Mouse (Mus musculus) mouse trophoblast stem cell (cell line): ENCODE measurements around the gene Tlr4.

Experiments used
- in situ Hi-C, 2 experiments: fragments of 300-500 bp; cut with MseI, MboI; formaldehyde crosslinking; loops; 2 replicates in 1 of 2; 3 replicates in 1 of 2; pipeline ENCODE4 v1.15.1; 2025

The Tlr4 gene

DNA sequence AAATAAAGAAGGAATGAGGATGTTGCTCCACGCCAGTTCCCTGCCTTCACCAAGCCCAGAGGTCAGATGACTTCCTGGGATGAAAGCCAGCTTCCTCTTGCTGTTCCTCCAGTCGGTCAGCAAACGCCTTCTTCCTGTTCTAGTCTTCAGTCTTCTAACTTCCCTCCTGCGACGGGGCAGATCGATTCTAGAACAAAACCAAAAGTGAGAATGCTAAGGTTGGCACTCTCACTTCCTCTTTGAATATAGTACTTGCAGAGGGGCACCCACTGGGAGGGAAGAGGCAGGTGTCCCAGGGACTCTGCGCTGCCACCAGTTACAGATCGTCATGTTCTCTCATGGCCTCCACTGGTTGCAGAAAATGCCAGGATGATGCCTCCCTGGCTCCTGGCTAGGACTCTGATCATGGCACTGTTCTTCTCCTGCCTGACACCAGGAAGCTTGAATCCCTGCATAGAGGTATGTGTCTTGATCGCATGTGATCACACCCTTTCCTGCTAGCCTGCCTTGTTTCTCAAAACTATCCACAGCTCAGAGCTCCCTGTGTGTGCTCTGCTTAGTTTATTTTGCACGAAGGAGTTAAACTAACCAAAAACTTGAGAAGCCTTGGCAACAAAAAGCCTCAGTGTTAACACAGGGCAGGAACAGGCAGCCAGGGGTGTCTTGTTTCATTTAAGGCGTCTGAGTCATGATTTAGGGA, at the start of gene Tlr4:
Tlr4 (plus strand) TSS at position 122 of the 700 bp plus-strand sequence.
- in situ Hi-C loops = no loop called here

DNA sequence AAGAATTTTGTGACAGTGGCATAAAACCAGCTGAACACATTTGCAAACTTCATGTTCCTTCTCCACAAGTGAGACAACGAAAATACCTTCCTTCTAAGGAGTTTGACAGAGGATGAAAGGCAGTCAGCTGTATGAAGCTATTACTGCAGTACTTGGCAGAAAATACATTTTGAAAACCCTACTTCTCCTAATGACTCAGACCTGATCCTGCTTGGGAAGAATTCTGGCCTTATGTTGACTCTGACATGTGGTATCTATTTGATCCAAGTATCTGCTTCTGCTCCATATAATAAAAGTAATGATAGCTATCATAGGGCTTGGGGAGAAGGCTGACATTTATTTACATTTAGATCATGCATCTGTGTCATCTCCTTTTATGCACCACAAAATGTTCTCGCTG, 33.1 kb upstream of the Tlr4 start:
- in situ Hi-C loops = no loop called here

DNA sequence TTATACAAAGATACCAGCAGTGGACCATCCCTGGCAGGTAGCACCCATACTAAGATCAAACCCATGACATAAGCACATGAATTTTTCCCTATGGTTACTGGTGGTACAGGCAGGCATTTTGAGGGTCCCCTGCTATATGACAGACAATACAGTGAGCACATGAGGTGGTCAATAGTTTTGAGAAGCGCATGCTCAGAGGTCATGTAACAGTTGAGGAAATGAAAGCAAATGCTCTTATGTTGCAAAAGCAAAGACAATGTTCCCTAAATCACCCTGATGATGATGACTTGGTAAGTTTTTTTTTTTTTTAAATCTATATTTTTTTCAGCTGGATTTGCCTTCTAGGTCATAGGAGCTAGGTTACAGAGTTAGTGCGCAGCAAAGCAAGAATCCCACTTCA, 30.7 kb upstream of the Tlr4 start:
- in situ Hi-C loops = no loop called here

DNA sequence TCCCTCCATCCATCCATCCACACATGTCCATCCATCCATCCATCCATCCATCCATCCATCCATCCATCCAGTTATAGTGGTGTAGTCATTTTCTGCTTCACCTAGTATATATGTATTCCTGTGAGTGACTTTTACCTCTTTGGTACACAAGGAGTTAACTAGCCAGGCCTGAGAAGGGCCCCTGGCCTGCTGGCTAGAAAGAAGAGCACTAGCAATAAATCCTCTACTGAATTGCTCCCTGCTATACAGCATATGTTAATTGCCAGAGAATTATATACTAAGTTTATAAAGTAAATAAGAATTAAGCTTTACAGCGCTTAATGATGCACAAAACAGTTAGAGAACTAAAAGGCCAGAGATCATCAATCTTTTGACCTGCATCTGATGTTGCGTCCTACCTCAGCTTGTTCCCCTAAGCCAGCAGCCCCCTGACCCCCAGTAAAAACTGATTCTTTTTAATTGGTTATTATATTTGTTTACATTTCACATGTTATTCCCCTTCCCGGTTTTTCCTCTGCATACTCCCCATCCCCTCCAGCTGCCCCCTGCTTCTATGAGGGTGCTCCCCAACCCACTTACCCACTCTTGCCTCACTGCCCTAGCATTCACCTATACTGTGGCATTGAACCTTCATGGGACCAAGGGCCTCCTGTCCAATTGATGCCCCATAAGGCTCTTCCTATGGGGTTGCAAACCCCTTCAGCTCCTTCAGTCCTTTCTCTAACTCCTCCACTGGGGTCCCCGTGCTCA, 22.7 kb upstream of the Tlr4 start:
- in situ Hi-C loops = no loop called here

DNA sequence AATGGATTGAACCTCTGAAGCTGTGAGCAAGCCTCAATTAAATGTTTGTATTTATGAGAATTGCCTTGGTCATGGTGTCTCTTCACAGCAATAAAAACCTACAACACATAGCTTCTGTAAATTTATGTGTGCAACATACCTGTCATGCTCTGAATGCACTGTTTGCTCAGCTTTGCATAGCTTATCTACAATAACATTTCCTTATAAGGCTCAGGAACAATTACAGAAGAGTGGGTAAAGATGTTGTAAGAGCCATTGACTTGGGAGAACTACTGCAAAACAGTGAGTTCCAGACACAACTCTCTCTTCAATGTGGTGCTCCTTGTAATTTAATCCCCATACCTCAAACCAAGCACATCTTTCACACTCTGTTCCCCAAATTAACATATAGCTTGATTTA, 21.6 kb upstream of the Tlr4 start:
- in situ Hi-C loops = no loop called here

DNA sequence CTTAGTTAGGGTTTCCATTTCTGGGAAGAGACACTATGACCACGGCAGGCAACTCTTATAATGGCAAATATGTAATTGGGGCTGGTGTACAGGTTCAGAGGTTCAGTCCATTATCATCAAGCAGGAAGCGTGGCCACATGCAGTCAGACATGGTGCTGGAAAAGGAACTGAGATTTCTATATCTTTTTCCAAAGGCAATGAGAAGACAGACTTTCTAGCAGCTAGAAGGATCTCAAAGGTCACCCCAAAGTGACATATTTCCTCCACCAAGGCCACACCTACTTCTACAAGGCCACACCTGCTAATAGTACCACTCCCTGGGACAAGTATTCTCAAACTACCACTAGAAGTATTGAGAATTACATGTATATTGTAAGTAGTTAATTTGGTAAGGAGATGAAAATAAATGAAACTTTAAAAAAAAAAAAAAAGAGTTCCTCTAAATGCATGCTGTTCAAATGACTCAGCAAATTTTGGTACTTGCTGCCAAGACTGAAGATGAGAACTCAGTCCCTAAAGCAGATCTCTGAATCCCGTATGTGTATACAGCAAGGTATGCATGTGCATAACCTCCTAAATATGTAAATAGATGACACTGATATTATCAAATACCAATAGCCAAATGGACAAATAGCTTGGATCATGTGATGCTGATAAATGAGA, 10.9 kb upstream of the Tlr4 start:
- in situ Hi-C loops = no loop called here

DNA sequence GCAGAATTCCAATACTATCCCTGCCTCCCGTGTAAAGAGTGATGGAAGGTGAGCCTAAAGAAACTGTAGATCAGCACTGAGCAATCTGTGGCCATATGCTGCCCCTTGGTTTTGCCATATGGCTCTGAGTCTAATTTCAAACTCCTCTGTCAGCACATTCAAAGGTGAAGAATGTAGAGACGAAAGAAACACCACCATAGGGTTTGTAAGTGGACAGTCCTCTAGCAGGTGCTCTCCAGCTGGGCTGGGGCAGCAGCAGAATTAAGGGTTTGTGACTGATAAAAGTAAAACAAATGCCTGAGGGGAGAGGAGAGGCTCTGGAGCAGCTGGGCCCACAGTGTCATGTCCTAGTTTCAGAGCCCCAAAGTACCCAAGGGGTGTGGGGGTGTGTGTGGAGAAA, 6.2 kb upstream of the Tlr4 start:
- in situ Hi-C loops = no loop called here

DNA sequence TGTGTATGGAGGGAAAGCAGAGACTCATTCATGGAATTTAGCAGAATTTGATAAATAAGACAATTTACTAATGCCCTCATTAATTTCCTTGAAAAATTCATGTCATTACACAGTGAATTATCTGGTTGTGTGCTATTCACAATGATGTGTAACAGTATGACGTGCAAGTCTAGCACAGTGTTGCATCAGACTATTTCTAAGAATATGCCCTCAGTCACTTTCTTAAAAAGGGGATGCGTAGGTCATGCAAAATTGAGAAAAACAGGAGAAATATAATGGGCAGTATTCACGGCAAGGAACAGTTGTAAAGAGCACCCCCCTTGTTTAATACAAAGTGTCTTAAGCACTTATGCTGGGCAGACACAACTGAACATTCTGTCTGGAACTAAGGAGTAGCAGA, 5.6 kb upstream of the Tlr4 start:
- in situ Hi-C loops = no loop called here

DNA sequence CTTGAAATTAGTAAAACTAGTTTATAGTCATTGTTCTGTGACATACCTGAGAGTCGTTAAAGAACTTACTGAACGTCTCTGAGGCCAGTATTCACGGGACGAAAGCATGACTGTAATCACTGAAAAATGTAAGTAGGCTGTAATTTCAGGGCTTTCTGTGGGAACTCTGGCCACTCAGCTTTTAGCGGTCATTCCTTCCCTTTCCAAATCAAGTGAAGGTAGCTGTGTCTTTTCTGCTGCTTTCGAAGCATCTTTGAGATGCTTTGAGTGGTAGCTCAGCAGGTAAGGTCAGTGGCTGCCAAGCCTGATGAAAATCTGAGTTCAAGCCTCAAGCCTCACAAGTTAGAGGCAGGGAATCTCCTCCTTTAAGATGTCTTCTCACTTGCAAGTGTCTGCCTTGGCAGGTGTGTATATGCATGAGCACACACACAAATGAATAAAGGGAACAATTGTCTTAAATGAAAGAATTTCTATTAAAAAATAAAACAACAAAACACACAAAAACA, 832 bp downstream of the Tlr4 start:
- in situ Hi-C loops = no loop called here

DNA sequence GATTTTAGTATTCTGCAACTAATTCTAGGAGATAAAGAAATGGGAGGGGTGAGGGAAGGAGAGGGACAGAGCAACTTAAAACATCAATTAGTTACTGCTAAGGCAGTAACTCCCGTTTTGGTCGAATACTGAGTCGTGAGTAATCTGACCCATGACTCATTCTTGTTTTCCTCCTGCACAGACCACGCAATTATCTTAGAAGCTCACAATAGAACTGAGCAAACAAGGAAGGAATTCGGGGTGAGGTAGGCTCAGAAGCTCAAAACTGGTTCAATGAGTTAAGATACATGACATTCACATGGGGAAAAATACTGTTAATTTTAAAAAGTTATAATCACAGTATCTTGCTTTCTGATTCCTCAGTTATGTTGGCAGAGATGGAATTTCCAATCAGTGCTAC, 1.3 kb downstream of the Tlr4 start:
- in situ Hi-C loops = no loop called here

DNA sequence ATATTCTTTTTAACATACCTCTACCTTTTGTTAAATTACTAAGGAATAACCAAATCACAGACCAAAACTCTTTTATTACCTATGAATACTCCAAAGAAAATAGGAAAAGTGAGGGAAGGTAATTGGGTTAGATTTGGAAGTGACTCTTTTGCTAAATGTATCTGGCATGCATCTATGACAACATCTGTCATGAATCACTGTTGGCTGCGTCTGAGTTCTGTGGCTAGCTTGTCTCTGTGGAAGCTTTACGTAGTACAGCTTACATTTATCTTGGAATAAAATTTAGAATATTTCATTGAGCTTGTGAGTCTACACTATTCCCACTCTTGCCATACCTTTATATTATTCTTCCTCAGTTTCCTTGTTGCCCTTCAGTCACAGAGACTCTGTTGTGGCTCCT, 10.7 kb downstream of the Tlr4 start:
- in situ Hi-C loops = no loop called here

DNA sequence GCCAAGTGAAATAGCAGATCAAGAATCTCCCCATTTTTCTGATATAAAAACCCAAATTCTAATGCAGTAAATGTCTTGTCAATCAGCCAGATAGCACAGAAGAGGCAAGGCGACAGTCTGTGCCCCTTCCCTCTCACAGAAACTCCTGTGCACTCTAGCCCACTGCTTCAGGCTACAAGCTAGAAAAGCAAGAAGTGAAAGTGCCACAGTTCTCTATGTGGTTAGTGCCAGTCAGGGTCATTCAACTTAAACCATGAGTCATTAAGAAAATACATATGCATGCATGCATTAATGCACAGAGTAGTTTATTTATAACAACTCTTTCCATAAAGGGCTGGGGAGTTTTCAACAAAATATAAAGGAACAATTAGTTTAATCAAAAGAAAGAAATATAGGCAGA, 15.9 kb downstream of the Tlr4 start:
- in situ Hi-C loops = no loop called here

DNA sequence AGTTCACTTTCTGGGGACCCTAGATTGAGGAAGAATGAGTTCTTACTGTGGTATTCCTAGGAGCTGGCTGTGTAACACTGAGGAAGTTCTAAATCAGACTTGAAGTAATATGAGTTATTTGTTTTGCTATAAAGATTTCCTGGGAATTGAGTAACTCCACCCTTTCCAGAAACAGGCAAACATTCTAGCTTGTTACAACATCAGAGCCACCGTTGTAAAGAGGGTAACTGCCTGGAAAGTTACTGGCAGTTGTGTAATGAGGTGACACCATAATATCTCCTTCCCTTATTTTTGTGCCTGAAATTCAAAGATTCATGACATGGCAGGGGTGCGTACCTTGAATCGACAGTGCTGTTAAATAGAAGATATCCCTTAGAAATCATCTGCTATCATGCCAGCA, 24.6 kb downstream of the Tlr4 start:
- in situ Hi-C loops = no loop called here

DNA sequence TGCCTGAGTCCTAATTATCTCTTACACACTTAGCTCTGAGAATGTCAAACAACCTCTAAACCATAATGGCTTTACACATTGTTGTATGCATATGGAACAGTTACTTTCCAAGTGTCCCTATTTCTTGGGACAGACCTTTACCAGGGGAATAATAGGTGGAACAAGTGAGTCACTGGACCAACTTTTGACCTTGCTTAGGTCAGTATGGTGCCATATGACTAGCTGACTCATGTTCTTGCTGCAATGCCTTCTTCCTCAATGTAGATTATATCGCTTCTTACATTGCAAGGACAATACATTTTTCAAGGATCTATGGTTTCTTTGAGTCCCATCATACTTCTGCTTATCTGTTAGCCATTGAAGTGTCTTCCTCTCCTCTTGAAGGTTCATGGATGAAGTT, 29.6 kb downstream of the Tlr4 start:
- in situ Hi-C loops = no loop called here

DNA sequence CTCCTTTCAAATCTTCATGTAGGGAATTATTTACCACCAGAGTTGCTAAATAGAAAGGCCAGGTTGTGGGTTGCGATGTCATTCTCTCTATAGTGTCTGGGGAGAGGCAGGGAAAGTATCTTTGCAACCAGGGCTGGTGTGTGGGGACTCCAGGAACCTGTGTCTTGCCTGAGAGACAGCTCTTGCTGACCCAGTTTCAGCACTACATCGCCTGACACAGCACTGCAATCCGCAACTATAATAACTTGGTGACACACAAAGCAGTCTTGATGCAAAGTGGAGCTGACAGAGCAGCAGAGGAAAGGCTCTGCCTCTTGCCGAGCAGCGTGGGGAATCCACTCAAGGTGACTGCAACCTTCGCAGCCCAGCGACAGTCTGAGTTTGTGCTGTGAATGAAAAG, 42.5 kb downstream of the Tlr4 start:
- in situ Hi-C loops = no loop called here

DNA sequence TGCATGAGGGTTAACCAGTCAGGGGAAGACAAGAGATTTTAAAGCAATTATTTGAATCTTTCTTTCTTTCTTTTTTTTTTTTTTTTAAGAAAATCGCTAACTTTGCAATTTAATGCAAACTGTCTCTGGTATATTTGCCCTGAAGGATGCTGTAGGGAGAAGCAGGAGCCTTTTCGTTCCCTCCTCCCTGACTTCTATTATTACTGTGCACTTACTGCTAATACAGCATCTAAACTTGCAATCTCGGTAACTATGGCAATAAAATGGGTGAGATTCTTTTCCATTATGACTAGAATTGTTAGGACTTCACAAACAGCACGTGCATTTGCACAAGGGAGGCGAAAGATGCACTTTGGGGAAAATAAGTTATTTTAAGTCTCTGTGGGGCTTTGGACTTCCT, 44.6 kb downstream of the Tlr4 start:
- in situ Hi-C loops = no loop called here

DNA sequence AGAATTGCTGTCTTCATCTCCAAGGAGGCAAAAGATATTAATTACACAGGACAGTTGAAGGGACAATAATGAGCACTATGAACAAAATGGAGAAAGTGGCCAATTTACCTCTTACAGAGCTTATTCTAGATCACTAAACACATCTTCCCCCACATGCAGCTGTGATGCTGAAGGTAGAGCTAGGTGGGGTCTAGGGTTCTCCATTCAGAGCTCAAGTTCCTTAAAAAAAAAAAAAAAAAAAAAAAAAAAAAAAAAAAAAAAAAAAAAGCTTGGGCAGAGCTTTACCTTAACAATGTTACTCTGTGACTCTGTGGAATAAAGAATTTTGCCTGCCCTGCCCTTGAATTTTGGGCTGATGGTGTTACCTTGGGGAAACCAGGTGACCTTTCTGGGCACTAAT, 46.0 kb downstream of the Tlr4 start:
- in situ Hi-C loops = no loop called here

DNA sequence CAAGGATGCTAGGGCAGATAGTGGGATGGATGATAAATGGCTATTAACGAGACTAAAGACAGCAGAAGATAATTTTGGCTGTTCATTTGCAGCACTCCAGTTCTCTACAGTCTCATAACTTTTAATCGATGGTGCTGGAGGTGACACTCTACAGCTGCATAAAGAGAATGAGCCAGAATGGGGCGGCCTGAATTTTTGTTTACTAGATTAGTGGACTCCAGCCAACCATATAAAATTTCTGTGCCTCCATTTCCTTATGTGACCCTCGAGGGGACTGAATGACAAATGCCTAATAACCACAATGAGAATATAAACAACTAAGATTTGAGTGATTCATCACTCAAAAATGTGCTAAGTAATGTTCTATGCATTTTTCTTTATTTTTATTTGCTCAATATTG, 48.4 kb downstream of the Tlr4 start:
- in situ Hi-C loops = no loop called here

DNA sequence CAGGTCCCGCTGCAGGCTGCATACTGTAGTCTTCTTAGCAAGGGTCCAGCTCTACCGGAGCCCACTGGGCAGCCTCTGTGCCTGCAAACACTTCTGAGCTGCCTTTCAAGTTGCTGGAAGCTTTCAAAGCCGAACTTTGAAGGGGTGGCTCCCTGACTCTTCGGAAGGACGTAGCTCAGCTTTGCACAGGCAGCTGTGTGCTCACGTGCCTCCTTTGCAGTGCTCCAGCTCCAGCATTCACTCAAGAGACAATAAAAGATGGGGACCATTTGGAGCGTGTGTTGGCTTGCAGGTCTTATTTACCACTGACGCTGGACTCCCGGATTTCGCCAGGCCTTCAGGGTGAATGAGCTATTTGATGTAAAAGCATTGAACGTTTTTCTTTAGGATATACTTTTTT, 50.2 kb downstream of the Tlr4 start:
- in situ Hi-C loops = no loop called here

DNA sequence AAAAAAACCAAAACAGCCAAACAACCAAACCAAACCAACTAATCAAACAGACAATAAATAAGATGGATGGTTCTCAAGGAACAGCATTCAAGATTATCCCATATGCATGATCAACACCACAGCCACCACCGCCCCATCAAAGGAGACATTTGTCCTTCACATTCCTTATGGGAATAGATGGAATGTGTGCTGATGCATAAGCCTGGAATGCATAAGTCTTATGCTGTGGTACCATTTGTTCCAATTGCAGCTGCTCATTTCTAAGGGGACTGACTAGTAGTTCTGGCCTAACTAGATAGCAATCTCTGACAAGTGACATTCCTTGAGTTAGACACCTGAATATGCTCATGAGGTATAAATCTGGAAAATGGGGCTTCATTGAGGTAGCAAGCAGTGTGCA, 54.1 kb downstream of the Tlr4 start:
- in situ Hi-C loops = no loop called here

DNA sequence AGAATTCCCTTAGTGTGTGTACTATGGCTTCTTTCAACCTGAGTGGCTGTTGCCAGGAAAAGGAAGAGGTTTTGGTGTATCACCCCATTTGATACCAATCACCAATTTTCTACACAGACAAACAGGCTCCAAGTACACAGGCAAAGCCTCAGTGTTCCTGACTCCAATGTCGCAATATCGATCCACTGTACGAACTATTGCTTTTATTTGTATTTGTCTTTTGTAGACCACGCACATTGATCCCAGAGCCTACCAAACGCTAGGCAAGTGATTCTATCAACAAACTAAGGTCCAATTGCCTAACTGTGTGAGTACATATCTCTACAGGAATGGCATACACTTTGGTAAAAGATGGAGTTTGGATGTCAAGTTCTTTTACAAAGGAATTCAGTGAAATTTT, 55.9 kb downstream of the Tlr4 start:
- in situ Hi-C loops = no loop called here

DNA sequence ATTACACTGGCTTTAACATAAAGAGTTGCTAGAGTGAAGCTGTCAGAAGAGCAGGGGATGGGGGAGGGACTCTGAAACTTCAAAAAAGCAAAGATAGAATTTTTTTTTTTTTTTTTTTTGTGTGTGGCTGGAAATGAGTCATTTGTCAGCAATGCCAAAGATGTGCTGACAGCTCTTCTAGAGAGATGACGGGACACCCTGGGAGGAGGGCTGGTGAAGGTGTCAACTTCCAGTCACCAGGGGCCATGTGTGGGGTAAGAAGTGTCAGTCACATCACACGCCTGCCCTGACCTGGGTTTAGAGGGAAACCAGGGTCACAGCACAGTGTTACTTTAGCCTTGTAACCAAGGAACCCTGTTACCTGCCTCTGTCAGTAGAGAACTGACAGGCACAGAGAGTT, 67.2 kb downstream of the Tlr4 start:
- in situ Hi-C loops = no loop called here

DNA sequence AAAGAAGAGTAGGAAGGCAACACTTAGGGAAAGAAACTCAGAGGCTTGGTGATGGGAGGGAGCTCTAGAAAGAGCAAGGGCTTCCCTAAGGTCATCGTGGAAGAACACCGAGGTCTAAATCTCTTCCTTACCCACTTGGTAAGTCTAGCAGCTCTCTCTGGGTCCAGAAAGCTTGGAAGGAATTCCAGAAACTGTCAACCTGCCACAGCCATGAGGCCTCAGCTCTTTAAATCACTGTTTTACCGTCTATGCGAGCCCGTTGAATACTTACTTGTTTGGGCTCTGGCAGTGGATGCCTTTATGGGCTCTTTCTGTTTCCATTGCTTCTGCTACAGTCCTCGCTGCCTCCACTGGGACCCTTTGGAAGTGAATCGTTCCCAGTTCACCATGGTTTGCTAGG, 67.6 kb downstream of the Tlr4 start:
- in situ Hi-C loops = no loop called here
